Mouse (Mus musculus): Measurements from ENCODE around the gene Sufu. TPM values are rescaled to one million over a fixed set of nuclear protein-coding genes. Genes with fewer than 3 reads are reported as not detected.

Gene Sufu
- 10 to 100 TPM in 22 of 26 experiments, 1 to 10 TPM in 4; 5.3 to 47.0 (median 27.6) TPM for total RNA-seq (2018; cell fraction: chromatin; rRNA removed)
- total RNA-seq (2018; cell fraction: cytosol; rRNA removed), result 10 to 100 TPM in 14 of 26 experiments, 1 to 10 TPM in 12; 4.0 to 14.7 (median 10.5) TPM
- total RNA-seq (2018; cell fraction: nucleus; rRNA removed), result 10 to 100 TPM in 18 of 26 experiments, 1 to 10 TPM in 8; 4.8 to 29.3 (median 15.9) TPM
- polyA plus RNA-seq (2018), result 7.6 to 9.7 TPM (median 8.7 TPM) in 3 replicates

DNA sequence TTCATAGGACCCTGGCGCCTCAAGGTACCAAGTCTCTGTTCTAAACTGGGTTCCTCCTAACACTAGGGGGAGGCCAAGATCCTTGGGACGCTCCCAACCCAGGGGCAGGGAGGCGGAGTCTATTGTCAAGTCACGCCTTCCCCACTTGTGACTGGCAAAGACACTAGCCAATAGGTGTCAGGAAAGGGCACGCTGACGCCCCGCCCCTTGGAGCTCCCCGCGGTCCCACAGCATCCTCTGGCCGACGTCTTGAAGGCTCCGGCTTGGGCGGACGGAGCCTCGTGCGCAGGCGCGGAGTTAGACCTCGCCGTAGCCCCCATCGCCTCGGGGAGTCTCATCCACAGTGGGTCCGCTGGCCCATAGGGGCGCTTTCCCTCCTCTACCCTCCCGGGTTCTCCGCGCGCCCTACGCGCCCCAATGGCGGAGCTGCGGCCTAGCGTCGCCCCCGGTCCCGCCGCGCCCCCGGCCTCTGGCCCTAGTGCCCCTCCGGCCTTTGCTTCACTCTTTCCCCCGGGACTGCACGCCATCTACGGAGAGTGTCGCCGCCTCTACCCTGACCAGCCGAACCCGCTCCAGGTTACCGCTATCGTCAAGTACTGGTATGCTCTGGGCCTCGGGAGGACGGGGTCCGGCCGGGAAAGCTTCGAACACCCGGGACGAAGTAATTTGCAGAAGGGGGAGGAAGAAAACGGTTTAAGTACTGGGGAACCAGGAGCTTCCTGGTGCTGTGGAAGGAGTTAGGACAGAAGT is at the start of gene Sufu:
Gene Sufu (plus strand): TSS at position 211 of the 750 bp plus-strand sequence.
- Histone ChIP-seq H3K79me2 (ENCODE audit: inconsistent target) (peaks cover 65% of the 10 kb centered on the region), H3K27ac (peak within 1 kb of the TSS; percentile 72; the same call in 1 of the 2 replicates), H3K4me3 (ENCODE audit: inconsistent target) (peak within 1 kb of the TSS; percentile 90), H3K36me3 (ENCODE audit: inconsistent target) (no peaks in the 10 kb centered on the region)
- under 1% methylated on average over 56 of the region's 57 CpGs for WGBS (ENCODE audit: missing documents)

DNA sequence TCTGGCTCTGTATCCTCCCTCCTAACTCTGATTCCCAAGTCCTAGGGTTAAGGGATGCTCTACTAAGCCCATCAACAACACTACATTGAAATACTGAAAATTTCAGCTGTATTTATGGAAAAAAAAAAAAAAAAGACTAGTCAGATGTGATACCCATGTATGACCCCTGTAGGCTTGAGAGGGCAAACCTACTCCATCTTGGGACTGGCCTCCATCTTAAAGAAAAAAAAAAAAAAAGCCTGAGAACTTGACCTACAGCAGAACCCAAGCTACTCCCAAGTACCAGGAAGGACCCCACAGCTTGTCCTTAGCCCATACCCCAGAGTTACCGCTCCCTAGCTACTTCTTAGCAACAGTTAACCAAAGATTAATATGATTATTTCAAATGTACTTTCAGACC is 49.5 kb upstream of the Sufu start:
- Histone ChIP-seq H3K4me3 (ENCODE audit: inconsistent target) (no peak overlapping the region), H3K36me3 (ENCODE audit: inconsistent target) (no peaks in the 10 kb centered on the region), H3K79me2 (ENCODE audit: inconsistent target) (no peaks in the 10 kb centered on the region), H3K27ac (no peak overlapping the region)
- 100% methylated on average over 1 of the region's 1 CpGs for WGBS (ENCODE audit: missing documents)

DNA sequence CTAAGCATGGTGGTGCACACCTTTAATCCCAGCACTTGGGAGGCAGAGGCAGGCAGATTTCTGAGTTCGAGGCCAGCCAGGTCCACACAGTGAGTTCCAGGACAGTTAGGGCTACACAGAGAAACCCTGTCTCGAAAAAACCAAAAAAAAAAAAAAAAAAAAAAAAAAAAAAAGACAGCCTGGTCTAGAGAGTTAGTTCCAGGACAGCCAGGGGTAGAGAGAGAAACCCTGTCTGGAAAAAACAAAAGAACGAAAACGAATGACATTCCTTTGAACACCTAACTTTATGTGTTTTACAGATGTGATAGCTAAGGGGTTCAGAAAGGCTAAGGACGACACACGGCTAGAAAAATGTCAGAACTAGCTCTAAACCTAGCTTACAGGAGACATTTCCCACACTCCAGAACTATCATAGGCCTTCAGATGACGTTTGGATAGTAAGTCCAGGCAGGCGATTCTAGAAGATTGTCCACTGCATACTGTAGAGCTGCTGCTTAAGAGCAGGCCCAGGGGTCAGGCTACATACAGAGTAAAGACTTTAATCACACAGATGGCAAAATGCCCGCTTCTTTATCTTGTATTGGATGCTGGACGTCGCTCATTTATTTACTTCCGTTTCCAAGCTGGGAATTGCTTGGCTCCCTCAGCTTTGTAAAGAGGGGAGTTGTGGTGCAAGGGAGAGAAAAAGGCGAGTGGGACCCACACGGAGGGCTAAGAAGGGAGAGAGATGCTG is 48.6 kb upstream of the Sufu start:
- Histone ChIP-seq H3K4me3 (ENCODE audit: inconsistent target) (peak overlapping the region; percentile 61), H3K36me3 (ENCODE audit: inconsistent target) (no peaks in the 10 kb centered on the region), H3K79me2 (ENCODE audit: inconsistent target) (no peaks in the 10 kb centered on the region), H3K27ac (no peak overlapping the region)
- WGBS (ENCODE audit: missing documents), result 25% methylated on average over 14 of the region's 14 CpGs

GRCm38 (mm10) chr19:46348761-46349458 is 47.8 kb upstream of the Sufu start:
- no peaks in the 10 kb centered on the region for H3K36me3 ChIP-seq (ENCODE audit: inconsistent target)
- WGBS (ENCODE audit: missing documents), result under 1% methylated on average over 76 of the region's 78 CpGs
- H3K79me2 ChIP-seq (ENCODE audit: inconsistent target), result no peaks in the 10 kb centered on the region
- H3K4me3 ChIP-seq (ENCODE audit: inconsistent target), result peak overlapping the region; percentile 61
- H3K27ac ChIP-seq, result no peak overlapping the region

- H3K36me3 ChIP-seq (ENCODE audit: inconsistent target), result no peaks in the 10 kb centered on the region
- WGBS (ENCODE audit: missing documents), result 56% methylated on average over 6 of the region's 6 CpGs
- no peaks in the 10 kb centered on the region for H3K79me2 ChIP-seq (ENCODE audit: inconsistent target)
- no peak overlapping the region for H3K27ac ChIP-seq
- H3K4me3 ChIP-seq (ENCODE audit: inconsistent target), result peak overlapping the region; percentile 21
Measured at GRCm38 (mm10) chr19:46349550-46349949, 47.1 kb upstream of the Sufu start.

- Histone ChIP-seq H3K27ac (no peak within 1 kb of the TSS), H3K4me3 (ENCODE audit: inconsistent target) (peak within 1 kb of the TSS; percentile 21)
- 53% methylated on average over 10 of the region's 10 CpGs for WGBS (ENCODE audit: missing documents)
Measured at GRCm38 (mm10) chr19:46350168-46350932, 46.3 kb upstream of the Sufu start, which contains the start of gene 2310034G01Rik. TSS of gene 2310034G01Rik (minus strand) at chr19:46350302.

GRCm38 (mm10) chr19:46356701-46357138 is 40.0 kb upstream of the Sufu start:
- H3K79me2 ChIP-seq (ENCODE audit: inconsistent target), result peaks cover 13% of the 10 kb centered on the region; the same call in 1 of the 2 replicates
- peak overlapping the region; percentile 69 for H3K4me3 ChIP-seq (ENCODE audit: inconsistent target)
- H3K36me3 ChIP-seq (ENCODE audit: inconsistent target), result no peaks in the 10 kb centered on the region
- H3K27ac ChIP-seq, result peak overlapping the region; percentile 47
- 2% methylated on average over 28 of the region's 29 CpGs for WGBS (ENCODE audit: missing documents)

More at GRCm38 (mm10) chr19:46350168-46350932, 46.3 kb upstream of the Sufu start, which contains the start of gene 2310034G01Rik:
- Histone ChIP-seq H3K79me2 (ENCODE audit: inconsistent target) (no peaks in the 10 kb centered on the region), H3K36me3 (ENCODE audit: inconsistent target) (no peaks in the 10 kb centered on the region)

GRCm38 (mm10) chr19:46357344-46358280 is 39.1 kb upstream of the Sufu start:
- Histone ChIP-seq H3K79me2 (ENCODE audit: inconsistent target) (peaks cover 13% of the 10 kb centered on the region; the same call in 1 of the 2 replicates), H3K4me3 (ENCODE audit: inconsistent target) (peak overlapping the region; percentile 69), H3K36me3 (ENCODE audit: inconsistent target) (no peaks in the 10 kb centered on the region), H3K27ac (peak overlapping the region; percentile 42)
- WGBS (ENCODE audit: missing documents), result 4% methylated on average over 25 of the region's 25 CpGs

DNA sequence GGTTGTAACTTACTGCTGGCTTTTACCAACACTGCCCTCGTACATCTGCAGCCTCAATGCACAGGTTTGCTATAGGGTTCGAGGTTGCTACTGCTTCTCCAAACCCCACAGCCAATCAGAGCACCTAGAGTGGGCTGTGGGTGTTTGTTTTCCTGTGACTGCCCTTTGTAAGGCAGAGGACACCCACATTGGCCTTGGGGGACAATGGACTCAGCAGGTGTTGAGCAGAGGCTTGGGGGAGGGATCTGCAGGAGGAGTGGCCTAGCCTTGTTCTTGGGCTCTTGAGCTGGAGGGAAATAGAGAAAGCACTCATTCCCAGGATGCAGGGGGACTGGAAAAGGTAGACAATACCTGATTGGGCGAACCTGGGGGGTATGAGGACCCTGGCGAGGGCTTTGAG is 38.3 kb upstream of the Sufu start:
- H3K27ac ChIP-seq, result peak overlapping the region; percentile 42
- H3K4me3 ChIP-seq (ENCODE audit: inconsistent target), result peak overlapping the region; percentile 69; the same call in 1 of the 2 replicates
- no peaks in the 10 kb centered on the region for H3K36me3 ChIP-seq (ENCODE audit: inconsistent target)
- peaks cover 13% of the 10 kb centered on the region; the same call in 1 of the 2 replicates for H3K79me2 ChIP-seq (ENCODE audit: inconsistent target)
- 40% methylated on average over 4 of the region's 4 CpGs for WGBS (ENCODE audit: missing documents)

- Histone ChIP-seq H3K4me3 (ENCODE audit: inconsistent target) (no peak overlapping the region), H3K36me3 (ENCODE audit: inconsistent target) (no peaks in the 10 kb centered on the region), H3K27ac (no peak overlapping the region), H3K79me2 (ENCODE audit: inconsistent target) (peaks cover 25% of the 10 kb centered on the region; the same call in 1 of the 2 replicates)
- 96% methylated on average over 8 of the region's 8 CpGs for WGBS (ENCODE audit: missing documents)
Measured at GRCm38 (mm10) chr19:46362104-46362503, 34.6 kb upstream of the Sufu start.

GRCm38 (mm10) chr19:46363294-46364009 is 33.2 kb upstream of the Sufu start:
- no peaks in the 10 kb centered on the region for H3K36me3 ChIP-seq (ENCODE audit: inconsistent target)
- peaks cover 23% of the 10 kb centered on the region; the same call in 1 of the 2 replicates for H3K79me2 ChIP-seq (ENCODE audit: inconsistent target)
- no peak overlapping the region for H3K4me3 ChIP-seq (ENCODE audit: inconsistent target)
- 62% methylated on average over 11 of the region's 11 CpGs for WGBS (ENCODE audit: missing documents)
- no peak overlapping the region for H3K27ac ChIP-seq
